Mouse (Mus musculus): ENCODE results near the gene Ankrd34a.
A peak's percentile ranks its signal among the peaks of the same experiment; 100 is the strongest.

Gene Ankrd34a

DNA sequence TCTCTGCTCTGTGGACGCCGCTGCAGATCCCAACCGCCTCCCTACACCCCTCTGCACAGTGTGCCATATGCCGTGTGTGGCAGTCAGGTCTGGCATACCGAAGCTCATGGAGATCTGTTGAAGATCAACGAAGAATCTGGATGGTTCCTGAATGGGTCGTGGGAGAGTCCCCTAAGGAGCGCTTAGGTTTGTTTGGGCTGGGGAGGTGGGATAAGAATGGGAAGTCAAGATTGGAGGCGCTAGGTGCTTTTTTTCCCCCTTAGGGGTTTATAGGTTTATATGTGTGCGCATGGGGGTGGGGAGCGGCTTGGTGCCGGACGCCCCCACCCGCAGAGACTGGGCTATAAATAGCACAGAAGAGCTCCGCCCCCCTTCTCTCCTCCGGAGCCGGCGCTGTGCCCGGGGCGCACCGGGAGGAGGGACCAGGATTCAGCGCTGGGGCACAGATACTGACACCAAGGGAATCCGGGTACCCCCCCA is at the start of gene Ankrd34a:
Gene Ankrd34a, plus strand, starts transcription at position 409 of the 480 bp plus-strand sequence.
- DNase-seq (ENCODE audit: low read depth, low spot score), result no peak

DNA sequence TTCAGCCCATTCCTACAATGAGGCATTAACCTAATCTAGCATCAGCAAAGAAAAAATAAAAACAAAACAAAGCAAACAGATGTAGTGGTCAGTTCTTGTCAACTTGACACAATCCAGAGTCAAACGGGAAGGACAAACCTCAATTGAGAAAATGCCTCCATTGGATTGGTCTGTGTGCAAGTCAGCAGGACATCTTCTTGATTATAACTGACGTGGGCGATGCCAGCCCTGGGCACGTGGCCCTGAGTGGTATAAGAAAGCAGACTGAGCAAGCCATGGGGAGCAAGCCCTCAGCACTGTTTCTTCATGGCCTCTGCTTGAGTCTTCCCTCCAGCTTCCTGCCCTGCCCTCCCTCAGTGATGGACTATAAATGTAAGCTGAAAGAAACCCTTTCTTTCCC is 49.6 kb upstream of the Ankrd34a start:
- no peak for DNase-seq (ENCODE audit: low read depth, low spot score)

DNA sequence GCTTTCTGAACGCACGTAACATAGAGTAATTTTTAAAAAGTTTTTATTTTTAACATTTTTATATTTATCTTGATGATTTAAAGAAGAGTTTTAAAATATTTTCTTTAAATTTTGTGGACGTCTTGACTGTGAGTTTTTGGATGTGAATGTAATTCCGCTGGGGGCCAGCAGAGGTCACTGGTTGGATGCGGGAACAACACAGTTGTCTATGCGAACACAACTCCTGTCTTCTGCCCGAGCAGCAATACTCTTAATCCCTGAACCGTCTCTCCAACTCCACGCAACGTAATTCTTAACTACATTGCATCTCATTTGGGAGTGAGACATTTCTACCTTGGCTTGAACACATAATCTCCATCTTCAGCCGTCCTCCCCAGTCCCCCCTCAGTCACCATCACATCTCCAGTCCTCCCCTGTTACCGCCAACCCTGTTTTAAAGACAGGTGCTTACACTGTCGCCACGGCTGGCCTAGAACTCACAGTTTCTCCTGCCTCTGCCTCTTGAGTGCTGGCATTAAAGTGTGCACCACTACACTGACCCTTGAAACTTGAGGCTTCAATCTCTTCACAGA is 49.0 kb upstream of the Ankrd34a start:
- DNase-seq (ENCODE audit: low read depth, low spot score), result peak; percentile 65

GRCm38 (mm10) chr3:96548824-96549223 is 47.6 kb upstream of the Ankrd34a start:
- DNase-seq (ENCODE audit: low read depth, low spot score), result no peak

DNA sequence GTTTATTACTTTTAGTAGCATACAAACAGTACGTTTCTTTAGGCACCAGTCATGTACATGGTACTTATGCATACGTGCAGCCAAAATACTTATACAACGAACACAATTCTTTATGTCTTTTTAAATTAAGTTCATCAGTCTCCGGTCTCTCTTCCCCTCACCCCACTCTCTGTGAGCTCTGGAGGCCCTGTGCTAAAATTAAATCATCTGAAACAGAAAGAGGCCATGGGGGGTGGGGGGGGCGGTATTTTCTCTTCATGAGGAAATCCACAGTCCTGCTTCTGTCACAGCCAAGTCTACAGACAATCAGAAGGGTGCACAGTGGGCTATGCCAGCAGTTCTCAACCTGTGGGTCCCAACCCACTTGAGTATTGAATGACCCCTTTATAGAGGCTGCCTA is 47.1 kb upstream of the Ankrd34a start:
- no peak for DNase-seq (ENCODE audit: low read depth, low spot score)

GRCm38 (mm10) chr3:96551203-96551602 is 45.2 kb upstream of the Ankrd34a start:
- peak; percentile 55 for DNase-seq (ENCODE audit: low read depth, low spot score)

DNA sequence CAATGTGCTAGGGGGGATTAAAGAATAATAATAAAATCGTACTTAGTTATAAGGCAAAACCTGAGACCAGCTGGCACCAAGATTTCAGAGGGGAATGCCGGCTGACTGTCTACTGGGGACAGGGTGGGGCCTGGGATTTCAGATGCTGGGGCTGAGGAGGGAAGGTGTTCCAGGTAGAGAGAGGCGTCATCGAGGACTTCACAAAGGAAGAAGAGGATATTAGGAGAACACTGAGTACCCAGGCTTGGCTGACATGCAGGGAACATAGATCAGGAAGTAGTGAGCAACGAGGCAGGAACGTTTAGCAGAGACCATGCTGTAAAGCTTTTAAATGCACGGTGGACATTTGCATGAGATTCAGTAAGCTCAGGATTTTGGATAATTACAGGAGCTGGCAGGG is 44.5 kb upstream of the Ankrd34a start:
- DNase-seq (ENCODE audit: low read depth, low spot score), result no peak

- no peak for DNase-seq (ENCODE audit: low read depth, low spot score)
Observed at GRCm38 (mm10) chr3:96553601-96554000, 42.8 kb upstream of the Ankrd34a start.

DNA sequence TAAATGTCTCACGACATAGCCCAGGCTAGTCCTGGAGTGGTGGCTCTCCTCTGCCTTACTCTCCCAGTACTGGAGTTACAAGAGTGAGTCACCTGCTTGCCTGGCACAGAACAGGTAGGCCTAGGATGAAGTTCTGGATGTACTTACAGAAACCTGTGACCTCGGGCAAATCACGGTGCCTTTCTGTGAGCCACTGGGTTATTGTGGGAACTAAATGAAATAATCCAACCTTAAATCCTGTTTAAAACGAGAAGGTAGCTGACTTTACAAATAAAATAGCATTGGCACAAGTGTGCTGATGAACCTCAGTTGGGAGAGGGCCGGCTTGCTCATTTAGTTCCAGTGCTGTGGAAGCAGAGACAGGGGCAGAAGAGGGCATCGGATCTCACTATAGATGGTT is 42.2 kb upstream of the Ankrd34a start:
- no peak for DNase-seq (ENCODE audit: low read depth, low spot score)

DNA sequence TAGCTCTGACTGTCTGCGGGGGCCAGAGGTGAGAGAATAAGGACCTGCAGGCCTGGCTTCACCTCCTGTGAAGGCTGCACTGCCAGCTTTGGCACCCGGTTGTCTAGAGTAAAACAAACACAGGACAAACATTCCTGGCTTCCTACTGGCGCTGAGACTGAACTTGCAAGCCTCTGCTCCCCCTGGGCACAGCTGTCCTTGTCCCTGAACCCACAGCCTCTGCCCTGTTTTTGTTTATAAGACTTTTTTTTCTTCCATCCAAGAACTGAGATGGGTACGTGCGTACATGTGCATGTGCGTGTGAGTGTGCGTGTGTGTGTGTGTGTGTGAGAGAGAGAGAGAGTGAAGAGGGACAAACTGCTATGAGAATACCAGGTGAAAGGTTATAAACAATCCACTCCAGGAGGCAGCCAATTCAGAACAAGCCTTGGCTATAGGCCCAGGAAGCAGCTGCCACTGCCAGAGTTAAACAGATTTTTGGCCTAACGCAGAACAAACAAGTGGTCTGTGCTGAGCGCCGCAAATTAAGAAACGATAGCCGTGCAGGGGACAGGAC is 41.3 kb upstream of the Ankrd34a start:
- DNase-seq (ENCODE audit: low read depth, low spot score), result no peak

GRCm38 (mm10) chr3:96555999-96556614 is 40.3 kb upstream of the Ankrd34a start:
- no peak for DNase-seq (ENCODE audit: low read depth, low spot score)

DNA sequence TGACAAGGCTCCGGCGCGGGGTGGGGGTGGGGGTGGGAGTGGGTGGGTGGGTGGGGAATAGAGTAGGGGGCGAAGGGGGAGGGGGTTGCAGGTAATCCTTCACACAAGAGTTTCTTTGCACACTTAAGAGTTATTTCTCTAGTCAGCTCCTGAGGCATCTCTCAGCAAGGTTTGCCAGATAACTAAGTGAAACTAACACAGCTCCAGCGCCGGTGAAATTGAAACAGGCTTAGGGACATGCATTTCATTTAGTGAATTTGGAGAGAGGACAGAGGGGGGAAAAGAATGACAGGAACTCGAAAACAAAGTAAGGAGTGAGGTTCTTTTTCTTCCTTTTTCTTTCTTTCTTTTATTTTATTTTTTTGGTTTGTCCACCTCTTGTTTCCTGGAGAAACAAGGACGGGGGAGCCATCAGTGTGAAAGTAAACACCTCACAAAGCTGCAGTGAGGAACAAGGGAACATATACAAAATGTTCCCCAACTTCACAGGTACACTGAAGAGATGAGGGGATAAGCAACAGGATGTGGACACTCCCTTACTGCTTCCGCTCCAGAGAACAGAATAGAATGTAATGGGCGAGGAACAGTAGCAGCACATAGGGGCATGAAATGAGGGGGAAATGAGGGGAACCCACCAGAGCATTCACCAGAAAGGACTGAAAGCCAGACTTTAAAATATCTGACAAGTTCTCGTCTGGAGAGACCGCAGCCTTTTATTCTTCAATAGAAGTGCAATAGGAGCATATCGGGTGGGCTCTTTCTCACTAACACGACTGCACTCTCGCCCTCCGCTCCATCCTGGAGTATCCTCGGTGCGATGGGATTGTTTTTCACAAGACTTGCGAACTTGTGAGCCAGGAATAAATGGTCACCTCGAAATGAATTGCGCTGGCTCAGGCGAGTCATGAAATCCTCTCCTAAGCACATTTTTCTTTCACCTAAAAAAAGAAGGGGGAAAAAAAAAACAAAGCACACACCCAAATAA is 39.5 kb upstream of the Ankrd34a start:
- no peak for DNase-seq (ENCODE audit: low read depth, low spot score)

DNA sequence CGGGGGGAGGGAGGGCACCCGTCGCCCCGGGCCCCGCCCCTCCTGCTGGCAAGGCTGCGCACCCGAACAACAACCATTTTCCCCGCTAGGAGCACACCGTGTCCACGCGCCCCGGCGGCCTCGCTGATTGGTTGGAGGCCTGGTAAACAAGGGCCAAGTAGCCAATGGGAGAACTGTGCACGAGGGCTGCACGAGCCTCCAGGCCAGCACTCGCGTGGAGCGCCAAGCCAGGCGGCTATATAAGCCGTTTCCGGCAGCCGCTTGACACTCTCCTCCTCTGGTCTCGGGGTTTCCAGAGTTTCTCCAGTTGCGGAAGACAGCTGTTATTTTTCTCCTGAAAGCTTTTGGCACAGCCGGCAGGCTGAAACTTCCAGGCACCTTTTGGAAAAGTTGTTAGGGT is 38.7 kb upstream of the Ankrd34a start, which contains the start of gene Txnip:
Gene Txnip, plus strand, starts transcription at position 264 of the 400 bp plus-strand sequence.
- DNase-seq (ENCODE audit: low read depth, low spot score), result peak; percentile 99

GRCm38 (mm10) chr3:96558159-96558558 is 38.3 kb upstream of the Ankrd34a start:
- no peak for DNase-seq (ENCODE audit: low read depth, low spot score)

DNA sequence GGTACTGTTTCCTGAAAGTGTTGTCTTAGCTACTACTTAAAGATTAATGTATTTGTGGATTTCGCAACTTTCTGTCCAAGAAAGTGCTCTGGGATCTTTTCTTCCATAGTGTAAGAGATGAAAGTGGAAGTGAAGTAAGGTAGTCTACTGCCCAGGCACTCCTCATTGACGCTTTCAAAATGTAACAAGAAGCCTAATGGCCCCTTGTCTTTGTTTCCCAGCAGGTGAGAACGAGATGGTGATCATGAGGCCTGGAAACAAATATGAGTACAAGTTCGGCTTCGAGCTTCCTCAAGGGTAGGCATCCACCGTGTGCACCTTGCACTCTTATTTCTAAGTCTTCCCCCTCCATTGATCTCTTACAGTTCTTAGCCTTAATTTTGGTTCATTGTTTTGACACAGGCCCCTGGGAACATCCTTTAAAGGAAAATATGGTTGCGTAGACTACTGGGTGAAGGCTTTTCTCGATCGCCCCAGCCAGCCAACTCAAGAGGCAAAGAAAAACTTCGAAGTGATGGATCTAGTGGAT is 37.7 kb upstream of the Ankrd34a start:
- no peak for DNase-seq (ENCODE audit: low read depth, low spot score)

- DNase-seq (ENCODE audit: low read depth, low spot score), result no peak
Observed at GRCm38 (mm10) chr3:96559398-96559910, 37.0 kb upstream of the Ankrd34a start.

- no peak for DNase-seq (ENCODE audit: low read depth, low spot score)
Observed at GRCm38 (mm10) chr3:96559911-96560850, 36.3 kb upstream of the Ankrd34a start.

DNA sequence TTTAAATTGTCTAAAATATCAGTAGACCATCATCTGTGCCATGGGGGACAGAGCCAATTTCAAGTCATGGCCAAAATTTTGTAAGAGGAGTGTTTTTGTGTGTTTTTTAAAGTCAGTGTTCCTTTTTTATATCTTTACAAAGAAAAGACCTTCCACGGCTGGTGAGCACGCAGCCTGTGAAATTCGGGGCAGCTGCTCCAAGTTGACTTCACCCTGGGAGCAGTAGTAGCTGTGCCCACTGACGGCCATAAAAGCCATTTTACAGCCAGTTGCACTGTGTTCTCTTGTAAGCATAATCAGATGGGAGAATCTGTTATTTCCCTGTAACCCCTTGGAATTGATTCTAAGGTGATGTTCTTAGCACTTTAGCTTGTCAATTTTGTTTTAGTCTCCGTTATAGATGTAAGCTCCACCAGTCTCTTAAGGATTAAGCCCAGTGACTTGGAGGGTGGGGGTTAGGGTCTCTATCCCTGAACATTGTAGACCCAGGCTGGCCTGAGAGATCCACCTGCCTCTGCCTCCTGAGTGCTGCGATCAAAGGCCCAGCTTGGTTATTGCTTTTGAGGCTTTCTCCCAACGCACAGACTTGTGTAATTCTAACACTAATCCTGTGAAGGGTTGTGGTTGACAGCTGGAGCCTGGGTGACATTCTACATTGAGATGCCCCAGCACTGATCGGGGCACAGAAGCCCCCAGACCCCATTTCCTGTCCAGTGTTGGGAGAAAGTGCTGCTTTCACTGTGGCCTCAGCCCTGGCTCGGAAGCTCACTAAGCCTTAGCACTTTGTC is 35.4 kb upstream of the Ankrd34a start:
- no peak for DNase-seq (ENCODE audit: low read depth, low spot score)

GRCm38 (mm10) chr3:96561946-96562681 is 34.3 kb upstream of the Ankrd34a start:
- no peak for DNase-seq (ENCODE audit: low read depth, low spot score)

Data from forelimb bud, embryonic 11.5 days (tissue).